Mouse (Mus musculus): ENCODE data around the gene Tsen2. TPM values are rescaled to one million over a fixed set of nuclear protein-coding genes. Genes with fewer than 3 reads are reported as not detected.

The Tsen2 gene
- total RNA-seq, 2 experiments from 2014 or later, result 10.1 to 11.3 TPM

GRCm38 (mm10) chr6:115541676-115542275 is 2.7 kb upstream of the Tsen2 start:
- no peak for DNase-seq

GRCm38 (mm10) chr6:115542341-115542740 is 2.1 kb upstream of the Tsen2 start:
- no peak for DNase-seq

GRCm38 (mm10) chr6:115546276-115546675 is 1.8 kb downstream of the Tsen2 start:
- peak; percentile 73 for DNase-seq

GRCm38 (mm10) chr6:115555485-115555884 is 11.0 kb downstream of the Tsen2 start:
- no peak for DNase-seq

- DNase-seq, result no peak
Measured at GRCm38 (mm10) chr6:115558176-115558575, 13.7 kb downstream of the Tsen2 start.

GRCm38 (mm10) chr6:115559651-115560632 is 15.5 kb downstream of the Tsen2 start:
- peak; percentile 45 for DNase-seq

GRCm38 (mm10) chr6:115565479-115566045 is 21.1 kb downstream of the Tsen2 start:
- no peak for DNase-seq

- DNase-seq, result no peak
Measured at GRCm38 (mm10) chr6:115574171-115574570, 29.7 kb downstream of the Tsen2 start.

GRCm38 (mm10) chr6:115577407-115577806 is 32.9 kb downstream of the Tsen2 start:
- DNase-seq, result no peak

GRCm38 (mm10) chr6:115577941-115578340 is 33.5 kb downstream of the Tsen2 start:
- DNase-seq, result no peak

- no peak for DNase-seq
Measured at GRCm38 (mm10) chr6:115580810-115581209, 36.3 kb downstream of the Tsen2 start.

GRCm38 (mm10) chr6:115582328-115583115 is 38.1 kb downstream of the Tsen2 start:
- DNase-seq, result no peak

GRCm38 (mm10) chr6:115583430-115584125 is 39.1 kb downstream of the Tsen2 start:
- no peak for DNase-seq

- no peak for DNase-seq
Measured at GRCm38 (mm10) chr6:115584176-115584575, 39.7 kb downstream of the Tsen2 start.

GRCm38 (mm10) chr6:115586321-115586720 is 41.9 kb downstream of the Tsen2 start:
- peak; percentile 24 for DNase-seq

GRCm38 (mm10) chr6:115591692-115592359 is 47.4 kb downstream of the Tsen2 start:
- DNase-seq, result no peak

GRCm38 (mm10) chr6:115592458-115592857 is 48.0 kb downstream of the Tsen2 start, which contains the start of gene Mkrn2os:
TSS of gene Mkrn2os (minus strand) at chr6:115592576.
- DNase-seq, result no peak

- no peak for DNase-seq
Measured at GRCm38 (mm10) chr6:115593252-115593651, 48.8 kb downstream of the Tsen2 start.

GRCm38 (mm10) chr6:115594463-115594862 is 50.0 kb downstream of the Tsen2 start:
- no peak for DNase-seq

- DNase-seq, result no peak
Measured at GRCm38 (mm10) chr6:115595667-115596066, 51.2 kb downstream of the Tsen2 start.

GRCm38 (mm10) chr6:115601322-115601714 is 56.9 kb downstream of the Tsen2 start:
- DNase-seq, result peak; percentile 23

All from heart, postnatal 4 days (tissue).